Mouse (Mus musculus) heart, postnatal 10 days (tissue): ENCODE data around the gene Mink1. TPM values are rescaled to one million over a fixed set of nuclear protein-coding genes. Genes with fewer than 3 reads are reported as not detected.

Source experiments
- DNase-seq, 2 experiments: peaks; one replicate each; pipeline ENCODE4 v3.0.0; 2021
- intact Hi-C: fragments of 180-260 bp; cut with DNase I; formaldehyde crosslinking; loops from one replicate; pipeline ENCODE4 v1.15.1; 2025
- total RNA-seq, 2 experiments: library from RNA; stranded (reverse); gene quantifications; 2 replicates each; pipeline ENCODE4 v1.2.3; 2021

Gene Mink1
- total RNA-seq, 2 experiments from 2014 or later, result 40.4 to 43.3 TPM

DNA sequence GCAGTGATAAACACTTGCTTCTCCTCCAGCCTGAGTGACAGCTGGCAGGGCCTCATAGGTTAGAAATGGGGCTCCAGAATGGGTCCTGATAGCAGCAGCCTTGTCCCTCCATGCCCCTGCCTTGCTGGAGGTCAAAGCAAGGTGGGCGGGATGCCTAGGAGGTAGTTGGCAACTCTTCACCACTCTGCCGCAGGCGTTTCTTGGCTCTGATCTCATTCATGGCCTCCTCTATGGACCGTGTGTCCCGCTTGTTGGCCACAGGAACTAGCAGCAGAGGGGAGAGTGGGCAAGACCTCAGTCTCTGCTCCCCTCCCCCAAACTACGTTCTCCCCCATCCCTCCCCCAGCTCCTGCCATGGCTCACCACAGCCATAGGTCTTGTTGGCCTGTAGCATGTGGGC, 101.3 kb downstream of the Mink1 start:
- intact Hi-C loops, result no loop called here
- DNase-seq, result peak; percentile 78 to 81

Other genes starting within 250 kb of the Mink1 start
- not detected for gene Alox12e, start 240.3 kb upstream of the Mink1 start, total RNA-seq
- gene Alox15, start 210.8 kb upstream of the Mink1 start, total RNA-seq, result 1 to 10 TPM in 1 of 2 experiments, under 1 TPM in 1; 0.34 to 3.2 TPM
- gene Pelp1, start 152.8 kb upstream of the Mink1 start, total RNA-seq, result 10 to 100 TPM; 22.3 to 26.1 TPM
- 10 to 100 TPM; 13.0 to 15.1 TPM for gene Arrb2, start 130.2 kb upstream of the Mink1 start, total RNA-seq
- 10 to 100 TPM in 1 of 2 experiments, 1 to 10 TPM in 1; 8.2 to 13.4 TPM for gene Med11, start 111.0 kb upstream of the Mink1 start, total RNA-seq
- gene Zmynd15, start 103.4 kb upstream of the Mink1 start, total RNA-seq, result 1 to 10 TPM; 1.4 to 2.1 TPM
- gene Cxcl16, start 102.9 kb upstream of the Mink1 start, total RNA-seq, result 1 to 10 TPM; 7.2 to 7.7 TPM
- 1 to 10 TPM in 1 of 2 experiments, under 1 TPM in 1; 0.89 to 1.4 TPM for gene Tm4sf5, start 57.6 kb upstream of the Mink1 start, total RNA-seq
- not detected for gene Vmo1, start 48.3 kb upstream of the Mink1 start, total RNA-seq
- not detected for gene Gltpd2, start 43.7 kb upstream of the Mink1 start, total RNA-seq
- gene Psmb6, start 37.5 kb upstream of the Mink1 start, total RNA-seq, result 100 to 1,000 TPM; 264 to 266 TPM
- not detected for gene Gm40193, start 29.9 kb upstream of the Mink1 start, total RNA-seq
- 10 to 100 TPM in 1 of 2 experiments, 1 to 10 TPM in 1; 8.9 to 10.8 TPM for gene Pld2, start 22.8 kb upstream of the Mink1 start, total RNA-seq
- not detected for gene 4930544D05Rik, start 53.0 kb downstream of the Mink1 start, total RNA-seq
- gene Chrne, start 56.3 kb downstream of the Mink1 start, total RNA-seq, result not detected
- under 1 TPM; 0.17 to 0.43 TPM for gene Gp1ba, start 76.2 kb downstream of the Mink1 start, total RNA-seq
- 10 to 100 TPM; 50.2 to 50.4 TPM for gene Rnf167, start 84.4 kb downstream of the Mink1 start, total RNA-seq
- 100 to 1,000 TPM; 378 to 381 TPM for gene Slc25a11, start 84.6 kb downstream of the Mink1 start, total RNA-seq
- gene Pfn1, start 91.8 kb downstream of the Mink1 start, total RNA-seq, result 100 to 1,000 TPM; 456 to 499 TPM
- 1,000 to 10,000 TPM; 1,599 to 1,711 TPM for gene Eno3, start 94.3 kb downstream of the Mink1 start, total RNA-seq
- gene Spag7, start 106.5 kb downstream of the Mink1 start, total RNA-seq, result 10 to 100 TPM; 86.0 to 88.2 TPM
- 10 to 100 TPM; 31.2 to 32.8 TPM for gene Camta2, start 125.2 kb downstream of the Mink1 start, total RNA-seq
- gene Inca1, start 137.3 kb downstream of the Mink1 start, total RNA-seq, result 1 to 10 TPM; 2.6 to 3.0 TPM
- 100 to 1,000 TPM; 279 to 286 TPM for gene Kif1c, start 137.7 kb downstream of the Mink1 start, total RNA-seq
- gene Zfp3, start 201.3 kb downstream of the Mink1 start, total RNA-seq, result 10 to 100 TPM; 10.6 to 11.2 TPM
- gene Scimp, start 249.7 kb downstream of the Mink1 start, total RNA-seq, result not detected